In genomic region chr14:56041792-56042191, GRCm38 (mm10) we compare ENCODE assay signal across 19 mouse cellular contexts. TPM values are rescaled to one million over a fixed set of nuclear protein-coding genes. Genes with fewer than 3 reads are reported as not detected.
DNase-seq lines count a peak whose midpoint lies in the region; ATAC-seq and TF ChIP-seq lines count a peak whose summit lies in the region.
"Not testable (repeated sequence)": the region's sequence is repeated elsewhere in the genome, so short reads cannot be mapped to it uniquely, and the experiment has no call there.
"Had no signal": no experiment of that assay in that cellular context is flagged by ENCODE, and none has a peak within 500 bp of the region (broad histone marks: within the 10 kb centered on the region; RNA-seq: fewer than 3 reads in every experiment).

Gene Mcpt2, plus strand, starts transcription at chr14:56042041.

- not testable (repeated sequence) for H3K9ac ChIP-seq in liver, embryonic 12.5 days; liver, embryonic 14.5 days (replicated peaks); liver, postnatal 0 days (replicated peaks)

- H3K4me1 ChIP-seq in liver, embryonic 12.5 days; liver, embryonic 14.5 days (replicated peaks; ENCODE audit: control insufficient read depth in 2 of 2, insufficient read depth in 2 of 2, low read length in 1 of 2); liver, postnatal 0 days (ENCODE audit: insufficient read depth): not testable (repeated sequence)

- not testable (repeated sequence) for H3K36me3 ChIP-seq in liver, embryonic 12.5 days; liver, embryonic 14.5 days (replicated peaks; ENCODE audit: control insufficient read depth, insufficient read depth, low read depth); liver, postnatal 0 days (replicated peaks; ENCODE audit: insufficient read depth, low read length)

- 10% methylated on average over 1 of the region's 1 CpGs for WGBS in liver, embryonic 12.5 days (ENCODE audit: insufficient replicate concordance)
- 16% methylated on average over 1 of the region's 1 CpGs for WGBS in liver, embryonic 14.5 days (ENCODE audit: insufficient replicate concordance)
- WGBS in liver, postnatal 0 days (ENCODE audit: insufficient replicate concordance): 38% methylated on average over 1 of the region's 1 CpGs

- TF ChIP-seq CTCF in liver, embryonic 14.5 days (IDR thresholded peaks at IDR 0.05; ENCODE audit: low read depth); liver, postnatal 0 days (IDR thresholded peaks at IDR 0.05; ENCODE audit: low read depth): not testable (repeated sequence)

- not testable (repeated sequence) for H3K4me3 ChIP-seq in liver, embryonic 12.5 days; liver, embryonic 14.5 days (ENCODE audit: insufficient read depth in 1 of 2, low read depth in 2 of 2, low read length in 2 of 2); liver, postnatal 0 days (ENCODE audit: low read depth, low read length)

- H3K4me2 ChIP-seq in liver, embryonic 12.5 days; liver, embryonic 14.5 days (ENCODE audit: low read depth); liver, postnatal 0 days (ENCODE audit: low read depth, low read length): not testable (repeated sequence)

- DNase-seq in MEL-GATA-1-ER (ENCODE audit: extremely low read depth, low read depth): peak; percentile 58
- DNase-seq in liver, embryonic 14.5 days (ENCODE audit: low read depth in 3 of 3, low spot score in 3 of 3): peak in 1 of 3 experiments; percentile 9
- DNase-seq in liver, postnatal 0 days: not testable (repeated sequence)

- peak; percentile 49; the same call in 1 of the 2 replicates for ATAC-seq in erythroid progenitor cell, adult 5-6 weeks (replicated peaks; ENCODE audit: low FRiP score, poor library complexity, severe bottlenecking)
- ATAC-seq in liver, embryonic 12.5 days: peak; percentile 54; the same call in 1 of the 2 replicates
- peak; percentile 61; the same call in 1 of the 2 replicates for ATAC-seq in liver, embryonic 14.5 days (ENCODE audit: insufficient read depth)
- peak; percentile 57 for ATAC-seq in liver, postnatal 0 days
- peak; percentile 77 for ATAC-seq in megakaryocyte-erythroid progenitor cell, adult 5-6 weeks (replicated peaks; ENCODE audit: low FRiP score, low TSS enrichment, poor library complexity, severe bottlenecking)

- H3K9me3 ChIP-seq in liver, embryonic 12.5 days (replicated peaks); liver, embryonic 14.5 days (ENCODE audit: control insufficient read depth, low read length); liver, postnatal 0 days (ENCODE audit: low read length): not testable (repeated sequence)

- peak; percentile 62 for TF ChIP-seq EP300 in liver, embryonic 14.5 days (IDR thresholded peaks at IDR 0.05; ENCODE audit: low read depth)
- peak; percentile 84 for TF ChIP-seq EP300 in liver, postnatal 0 days (IDR thresholded peaks at IDR 0.05; ENCODE audit: low read depth)

- not testable (repeated sequence) for H3K27me3 ChIP-seq in liver, embryonic 12.5 days (replicated peaks); liver, embryonic 14.5 days (ENCODE audit: control insufficient read depth, insufficient read depth, low read length); liver, postnatal 0 days (ENCODE audit: insufficient read depth, low read length)

- H3K27ac ChIP-seq in liver, embryonic 12.5 days; liver, embryonic 14.5 days; liver, postnatal 0 days (ENCODE audit: low read depth): not testable (repeated sequence)

RNA-seq across cellular contexts. Expression of gene Mcpt2, which starts in this region (rescaled TPM):
- total RNA-seq in erythroid progenitor cell, adult 5-6 weeks (2015; ENCODE audit: low replicate concordance): not detected in 2 replicates
- not detected in 2 replicates for total RNA-seq in erythroid progenitor cell, adult 5-6 weeks (2017; ENCODE audit: low replicate concordance)
- 0.12 TPM in 1 of 2 replicates, not detected in the other for polyA plus RNA-seq in liver, embryonic 12.5 days (2016; fragmentation: Nextera tagmentation; extraction: Ambion mirVana)
- polyA plus RNA-seq in liver, embryonic 14.5 days (2012; rRNA removed): 0.06 and 0.11 TPM in 2 replicates
- 0.13 and 0.22 TPM in 2 replicates for polyA plus RNA-seq in liver, embryonic 14.5 days (2014; fragmentation: Nextera tagmentation; extraction: Ambion mirVana)
- polyA plus RNA-seq in liver, postnatal 0 days (2015; fragmentation: Nextera tagmentation; extraction: Ambion mirVana): 0.23 and 0.27 TPM in 2 replicates
- not detected in 2 replicates for total RNA-seq in megakaryocyte-erythroid progenitor cell, adult 5-6 weeks (2014; fragmentation: Nextera tagmentation)
- not detected in 2 replicates for total RNA-seq in megakaryocyte-erythroid progenitor cell, adult 5-6 weeks (2017)
- total RNA-seq: adrenal gland, adult 2 months; adrenal gland, postnatal 25 days; adrenal gland, postnatal 4 days; ES-E14 had no signal
- polyA plus RNA-seq: C2C12; cerebellum, adult 2 months; cortical plate, adult 2 months; embryonic facial prominence, embryonic 10.5 days; embryonic facial prominence, embryonic 12.5 days; forebrain, embryonic 10.5 days; forebrain, embryonic 12.5 days; forebrain, embryonic 14.5 days; forebrain, embryonic 16.5 days had no signal

Comparison
In these comparisons a context has a peak if more than half of its experiments do, and no peak if none do; other contexts are left out.
1. Peak in ATAC-seq in erythroid progenitor cell, adult 5-6 weeks; RNA of the gene not detected or under 1 TPM.
2. Peak in ATAC-seq in liver, embryonic 12.5 days; RNA of the gene not detected or under 1 TPM.
3. Peak in ATAC-seq in liver, embryonic 14.5 days; RNA of the gene not detected or under 1 TPM.
4. Peak in ATAC-seq in liver, postnatal 0 days; RNA of the gene not detected or under 1 TPM.
5. Peak in ATAC-seq in megakaryocyte-erythroid progenitor cell, adult 5-6 weeks; RNA of the gene not detected or under 1 TPM.